Mouse (Mus musculus) stomach, embryonic 14.5 days (tissue): ENCODE measurements around the gene Cdc73. TPM values are rescaled to one million over a fixed set of nuclear protein-coding genes. Genes with fewer than 3 reads are reported as not detected.
A peak's percentile ranks its signal among the peaks of the same experiment; 100 is the strongest.
"Not testable (repeated sequence)": the region's sequence is repeated elsewhere in the genome, so short reads cannot be mapped to it uniquely, and the experiment has no call there.

Experiments used
- ATAC-seq: fragments of 200-750 bp; cut with Nextera tagmentation; 2 replicates; pipeline ENCODE4 v1.8.0; 2017; ENCODE audit warnings: low read depth, moderate TSS enrichment; ENCODE audit not compliant: insufficient number of reproducible peaks, insufficient read depth, low FRiP score
- H3K27ac ChIP-seq: fragments of 300-500 bp; sonication (generic); 2 replicates; pipeline ENCODE4 v1.5.1; 2014; ENCODE audit warnings: mild to moderate bottlenecking, low read length, moderate library complexity, mixed read lengths
- H3K27me3 ChIP-seq: fragments of 300-500 bp; sonication (generic); 2 replicates; pipeline ENCODE4 v1.6.1; 2014; ENCODE audit warnings: low read length, control low read depth, mixed read lengths; ENCODE audit not compliant: control insufficient read depth, insufficient read depth
- H3K36me3 ChIP-seq: fragments of 300-500 bp; sonication (generic); 2 replicates; pipeline ENCODE4 v1.6.1; 2014; ENCODE audit warnings: mild to moderate bottlenecking, control low read depth, low read length, moderate library complexity, mixed read lengths; ENCODE audit not compliant: control insufficient read depth, insufficient read depth
- H3K4me1 ChIP-seq: fragments of 300-500 bp; sonication (generic); 2 replicates; pipeline ENCODE4 v1.6.1; 2014; ENCODE audit warnings: low read length, control low read depth, mixed read lengths; ENCODE audit not compliant: control insufficient read depth, insufficient read depth
- H3K4me2 ChIP-seq: fragments of 300-500 bp; sonication (generic); replicated peaks from 2 replicates; pipeline ENCODE4 v1.6.1; 2014; ENCODE audit warnings: low read depth, low read length, control low read depth
- H3K4me3 ChIP-seq: fragments of 300-500 bp; sonication (generic); 2 replicates; pipeline ENCODE4 v1.5.1; 2014; ENCODE audit warnings: low read depth, low read length, control low read depth
- H3K9ac ChIP-seq: fragments of 300-500 bp; sonication (generic); replicated peaks from 2 replicates; pipeline ENCODE4 v1.6.1; 2014; ENCODE audit warnings: low read depth, mild to moderate bottlenecking, control low read depth, low read length, moderate library complexity, mixed read lengths
- H3K9me3 ChIP-seq: fragments of 300-500 bp; sonication (generic); 2 replicates; pipeline ENCODE4 v1.6.1; 2016; ENCODE audit warnings: low read depth, low read length, control low read depth; ENCODE audit not compliant: control insufficient read depth
- WGBS: fragments of 180-500 bp; shearing (Covaris S2); extraction: QIAGEN DNeasy Blood & Tissue Kit; methylation state at CpG from one replicate; pipeline ENCODE4 v1.1.7; 2014; 5-methylcytosine and 5-hydroxymethylcytosine counted together
- polyA plus RNA-seq: library from polyadenylated mRNA; unstranded; fragments of >200 nt; fragmentation: Nextera tagmentation; extraction: Ambion mirVana; gene quantifications from 2 replicates; pipeline ENCODE4 v1.2.1, GENCODE M21; 2014

Gene Cdc73
- polyA plus RNA-seq, 1 experiment from 2014 or later, result 20.3 TPM

DNA sequence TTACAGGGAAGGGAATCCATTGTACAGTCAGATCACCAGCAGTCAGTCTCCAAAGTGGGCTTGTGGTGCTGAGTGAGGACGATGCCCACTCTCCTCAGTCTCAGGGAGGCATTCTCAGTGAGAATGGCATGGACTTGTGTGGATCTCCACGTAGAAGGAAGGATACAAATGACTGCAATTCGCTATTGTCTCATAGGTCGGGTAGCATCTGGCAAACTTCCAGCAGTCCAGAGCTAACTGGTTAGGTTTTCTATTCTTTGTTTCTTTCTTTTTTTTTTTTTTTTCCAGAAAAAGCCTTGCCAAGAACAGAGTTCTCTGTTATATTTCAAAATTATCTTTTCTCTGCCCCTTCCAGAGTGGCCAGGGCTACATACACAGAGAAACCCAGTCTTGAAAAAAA, 4.3 kb upstream of the Cdc73 start:
- no peak for ATAC-seq
- H3K4me2 ChIP-seq, result no peak overlapping the region
- H3K9ac ChIP-seq, result no peak overlapping the region
- H3K36me3 ChIP-seq, result no peaks in the 10 kb centered on the region
- WGBS, result 55% methylated on average over 4 of the region's 4 CpGs
- H3K4me3 ChIP-seq, result no peak overlapping the region
- H3K9me3 ChIP-seq, result no peaks in the 10 kb centered on the region
- H3K4me1 ChIP-seq, result 0 out of 2 replicates have a peak, but pooled peaks cover 4% of the 10 kb centered on the region
- no peaks in the 10 kb centered on the region for H3K27me3 ChIP-seq
- no peak overlapping the region for H3K27ac ChIP-seq

DNA sequence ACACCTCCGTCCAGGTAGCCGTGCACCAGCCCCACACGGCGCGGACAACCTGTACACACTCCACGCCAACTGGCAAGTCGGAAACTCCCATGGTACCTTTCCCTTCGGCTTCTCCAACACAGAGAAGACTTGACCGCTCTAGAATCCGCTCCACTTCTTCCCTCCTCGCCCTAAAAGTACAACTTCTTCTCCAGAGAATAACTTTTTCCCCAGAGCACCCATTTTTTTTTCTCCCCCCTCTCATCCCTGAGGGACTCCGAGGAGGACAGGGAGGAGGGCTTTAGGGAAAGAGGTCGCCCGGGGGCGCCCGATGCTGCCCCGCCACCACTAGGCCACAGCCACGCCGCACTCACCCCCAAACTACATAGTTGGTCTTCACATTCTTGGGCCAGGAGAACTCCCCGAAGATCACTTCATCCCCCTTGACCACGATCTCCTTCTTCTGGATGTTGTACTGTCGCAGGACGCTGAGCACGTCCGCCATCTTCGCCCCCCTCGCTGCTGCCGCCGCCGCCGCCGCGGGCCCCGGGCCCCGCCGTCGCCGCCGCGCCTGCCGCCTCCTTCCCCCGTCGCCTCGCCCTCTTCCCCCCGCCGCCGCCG, 452 bp downstream of the Cdc73 start:
- 0 out of 2 replicates have a peak, but pooled peaks cover 2% of the 10 kb centered on the region for H3K4me1 ChIP-seq
- peaks cover 7% of the 10 kb centered on the region; the same call in 1 of the 2 replicates for H3K36me3 ChIP-seq
- WGBS, result 0% methylated on average over 37 of the region's 48 CpGs
- H3K4me3 ChIP-seq, result peak overlapping the region; percentile 85
- peak overlapping the region; percentile 88 for H3K4me2 ChIP-seq
- H3K9ac ChIP-seq, result peak overlapping the region; percentile 85
- H3K27ac ChIP-seq, result peak overlapping the region; percentile 85
- no peaks in the 10 kb centered on the region for H3K9me3 ChIP-seq
- ATAC-seq, result peak; percentile 73
- no peaks in the 10 kb centered on the region for H3K27me3 ChIP-seq

DNA sequence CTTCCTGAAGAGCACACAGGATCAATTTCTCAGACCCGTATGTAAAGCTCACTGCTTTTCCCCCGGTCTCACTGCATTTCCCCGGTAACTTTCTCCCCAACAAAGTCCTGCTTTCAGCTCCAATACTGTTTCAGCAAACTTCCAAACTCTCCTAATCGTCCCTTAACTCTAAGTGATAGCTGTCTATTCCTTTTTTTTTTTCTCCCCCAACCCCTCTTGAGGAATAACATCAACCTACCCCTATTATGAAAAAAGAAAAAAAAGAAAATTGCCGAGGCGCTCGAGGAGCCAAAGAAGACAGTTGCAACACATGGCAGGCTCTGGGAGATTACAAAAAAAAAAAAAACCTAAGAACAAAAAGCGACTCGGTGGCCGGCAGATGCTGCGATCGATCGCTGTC, 957 bp downstream of the Cdc73 start:
- peak overlapping the region; percentile 88 for H3K4me2 ChIP-seq
- H3K36me3 ChIP-seq, result peaks cover 10% of the 10 kb centered on the region; the same call in 1 of the 2 replicates
- H3K4me3 ChIP-seq, result peak overlapping the region; percentile 85
- 0 out of 2 replicates have a peak, but pooled peaks cover 2% of the 10 kb centered on the region for H3K4me1 ChIP-seq
- H3K27me3 ChIP-seq, result no peaks in the 10 kb centered on the region
- under 1% methylated on average over 13 of the region's 13 CpGs for WGBS
- no peaks in the 10 kb centered on the region for H3K9me3 ChIP-seq
- peak overlapping the region; percentile 85; the same call in 1 of the 2 replicates for H3K27ac ChIP-seq
- peak overlapping the region; percentile 85 for H3K9ac ChIP-seq
- no peak for ATAC-seq

DNA sequence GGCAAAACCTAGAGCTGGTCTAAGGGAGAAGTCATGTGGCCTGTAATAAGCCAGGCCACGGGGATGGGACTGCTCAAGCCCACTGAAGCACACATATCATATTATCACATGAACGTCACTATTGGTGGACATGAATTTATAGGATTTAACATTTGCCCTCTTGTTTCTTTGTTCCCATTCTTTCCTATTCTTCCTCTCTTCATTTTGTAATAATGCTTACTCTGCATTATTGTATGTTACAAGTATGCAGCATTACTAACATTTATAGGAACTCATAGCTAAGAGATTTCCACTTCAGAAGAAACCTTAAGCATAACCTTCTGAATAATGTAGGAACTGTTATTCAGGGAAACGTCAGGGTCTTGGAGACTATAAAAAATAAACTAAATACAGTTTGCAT, 17.8 kb downstream of the Cdc73 start:
- Histone ChIP-seq H3K27ac (no peak overlapping the region), H3K27me3 (no peaks in the 10 kb centered on the region), H3K4me2 (no peak overlapping the region), H3K9me3 (no peaks in the 10 kb centered on the region), H3K36me3 (peaks cover 41% of the 10 kb centered on the region), H3K4me3 (no peak overlapping the region), H3K9ac (no peak overlapping the region), H3K4me1 (no peaks in the 10 kb centered on the region)
- ATAC-seq, result no peak
- WGBS, result 81% methylated on average over 3 of the region's 3 CpGs

DNA sequence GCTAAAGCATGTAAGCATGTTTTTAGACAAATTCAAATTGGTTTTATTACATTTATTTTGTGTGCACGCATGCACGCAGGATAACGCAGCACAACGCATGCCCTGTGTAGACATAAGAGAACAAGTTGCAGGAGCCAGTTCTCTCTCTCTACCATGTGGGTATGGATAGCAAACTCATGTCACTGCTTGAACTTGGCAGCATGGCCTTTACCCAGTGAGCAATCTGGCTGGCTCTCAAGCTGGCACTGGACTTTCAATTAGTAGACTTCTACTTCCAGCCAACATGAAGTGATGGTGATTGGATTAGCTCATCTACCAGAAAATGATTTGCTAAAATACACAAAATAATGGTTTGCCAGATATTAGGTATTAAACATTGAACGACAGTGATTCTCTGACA, 21.6 kb downstream of the Cdc73 start:
- no peaks in the 10 kb centered on the region for H3K4me1 ChIP-seq
- no peak overlapping the region for H3K27ac ChIP-seq
- H3K9me3 ChIP-seq, result no peaks in the 10 kb centered on the region
- no peak overlapping the region for H3K4me2 ChIP-seq
- ATAC-seq, result no peak
- peaks cover 36% of the 10 kb centered on the region for H3K36me3 ChIP-seq
- no peak overlapping the region for H3K9ac ChIP-seq
- no peak overlapping the region for H3K4me3 ChIP-seq
- 96% methylated on average over 5 of the region's 5 CpGs for WGBS
- H3K27me3 ChIP-seq, result no peaks in the 10 kb centered on the region

DNA sequence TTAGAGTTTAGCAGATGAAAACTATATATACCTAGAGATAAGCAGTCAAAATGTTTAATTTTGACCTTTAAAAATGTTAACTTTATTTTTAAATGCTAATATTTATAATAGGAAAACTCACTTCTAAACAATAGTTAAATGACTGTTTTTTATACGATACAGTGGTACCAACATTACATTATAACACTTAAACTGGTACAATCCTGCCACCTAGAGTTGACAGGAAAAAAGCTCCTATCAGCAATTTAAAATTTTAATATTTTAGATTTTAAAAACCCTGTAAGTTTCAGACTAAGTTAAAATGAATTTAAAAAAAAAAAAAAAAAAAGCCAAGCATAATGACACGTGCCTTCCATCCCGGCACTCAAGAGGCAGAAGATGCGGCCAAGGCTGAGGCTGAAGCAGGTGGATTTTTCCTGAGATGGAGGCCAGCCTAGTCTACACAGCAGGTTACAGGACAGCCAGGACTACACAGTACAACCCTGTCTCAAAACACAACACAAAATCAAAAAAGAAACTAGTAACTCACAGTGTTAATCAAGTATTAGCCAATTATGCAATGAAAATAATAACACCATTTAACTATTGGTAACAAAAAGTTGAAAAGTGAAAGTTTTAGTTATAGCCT, 26.8 kb downstream of the Cdc73 start:
- ATAC-seq, result no peak
- no peaks in the 10 kb centered on the region for H3K27me3 ChIP-seq
- H3K4me3 ChIP-seq, result no peak overlapping the region
- no peaks in the 10 kb centered on the region for H3K4me1 ChIP-seq
- no peak overlapping the region for H3K4me2 ChIP-seq
- no peak overlapping the region for H3K9ac ChIP-seq
- WGBS, result 91% methylated on average over 4 of the region's 4 CpGs
- peaks cover 25% of the 10 kb centered on the region for H3K36me3 ChIP-seq
- no peak overlapping the region for H3K27ac ChIP-seq
- no peaks in the 10 kb centered on the region for H3K9me3 ChIP-seq

DNA sequence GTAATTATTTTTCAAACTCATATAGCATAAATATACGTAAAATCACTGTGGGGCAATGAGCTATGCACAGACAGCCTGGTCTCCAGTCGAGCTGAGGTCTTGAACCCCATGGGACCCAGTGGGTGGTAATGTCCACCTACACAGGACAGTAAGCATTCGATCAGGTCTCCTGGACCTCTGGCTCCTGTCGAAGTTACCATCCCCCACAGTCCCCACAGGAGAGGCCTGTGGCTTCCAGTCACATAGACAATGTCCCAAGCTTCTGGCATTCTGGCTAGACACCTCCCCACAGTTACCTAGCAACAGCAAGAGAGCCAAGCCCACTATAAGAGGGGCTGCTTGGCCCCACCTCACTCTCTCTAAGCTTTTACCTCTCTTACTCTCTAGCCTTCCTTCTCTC, 37.9 kb downstream of the Cdc73 start:
- not testable (repeated sequence) for H3K4me3 ChIP-seq, H3K27me3 ChIP-seq, H3K4me2 ChIP-seq, ATAC-seq, H3K36me3 ChIP-seq, H3K9me3 ChIP-seq, H3K9ac ChIP-seq, H3K4me1 ChIP-seq, H3K27ac ChIP-seq
- 92% methylated on average over 4 of the region's 4 CpGs for WGBS

DNA sequence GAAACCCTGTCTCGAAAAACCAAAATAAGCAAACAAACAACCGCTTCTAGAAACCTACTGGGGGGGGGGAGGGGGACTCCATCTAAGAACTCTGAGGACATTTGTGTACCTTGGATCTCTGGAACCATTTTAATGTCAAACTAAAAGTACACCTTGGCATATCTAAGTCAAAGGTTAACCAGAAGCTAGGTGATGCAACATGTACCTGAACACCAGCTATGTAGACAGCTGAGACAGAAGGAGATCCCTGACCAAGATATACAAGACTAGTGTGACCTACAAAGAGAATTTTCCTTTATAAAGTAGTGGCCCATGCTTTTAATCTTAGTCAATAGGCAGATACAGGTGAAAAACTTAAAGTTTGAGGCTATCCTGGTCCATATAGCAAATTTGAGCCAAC, 39.5 kb downstream of the Cdc73 start:
- no peak overlapping the region for H3K4me2 ChIP-seq
- WGBS, result 81% methylated on average over 2 of the region's 2 CpGs
- no peaks in the 10 kb centered on the region for H3K4me1 ChIP-seq
- no peak overlapping the region for H3K9ac ChIP-seq
- H3K36me3 ChIP-seq, result peaks cover 6% of the 10 kb centered on the region; the same call in 1 of the 2 replicates
- ATAC-seq, result no peak
- H3K27ac ChIP-seq, result no peak overlapping the region
- no peak overlapping the region for H3K4me3 ChIP-seq
- H3K27me3 ChIP-seq, result no peaks in the 10 kb centered on the region
- H3K9me3 ChIP-seq, result no peaks in the 10 kb centered on the region
